Mouse (Mus musculus): ENCODE measurements around the gene Galnt18.

Galnt18 gene

GRCm38 (mm10) chr7:111771251-111771801 lies 8.5 kb downstream of the Galnt18 start:
- no peak for DNase-seq

- DNase-seq, result no peak
Measured at GRCm38 (mm10) chr7:111770585-111770984, 9.2 kb downstream of the Galnt18 start.

GRCm38 (mm10) chr7:111766145-111766767 lies 13.5 kb downstream of the Galnt18 start:
- DNase-seq, result no peak

GRCm38 (mm10) chr7:111762754-111763153 lies 17.0 kb downstream of the Galnt18 start:
- no peak for DNase-seq

GRCm38 (mm10) chr7:111748571-111749071 lies 31.2 kb downstream of the Galnt18 start:
- DNase-seq, result no peak

GRCm38 (mm10) chr7:111744770-111745169 lies 35.0 kb downstream of the Galnt18 start:
- no peak for DNase-seq

GRCm38 (mm10) chr7:111741595-111741994 lies 38.2 kb downstream of the Galnt18 start:
- DNase-seq, result no peak

GRCm38 (mm10) chr7:111740091-111740490 lies 39.7 kb downstream of the Galnt18 start:
- no peak for DNase-seq

GRCm38 (mm10) chr7:111739371-111739765 lies 40.4 kb downstream of the Galnt18 start:
- DNase-seq, result no peak

- no peak for DNase-seq
Measured at GRCm38 (mm10) chr7:111738456-111739370, 41.1 kb downstream of the Galnt18 start.

- no peak for DNase-seq
Measured at GRCm38 (mm10) chr7:111737426-111737825, 42.4 kb downstream of the Galnt18 start.

GRCm38 (mm10) chr7:111736365-111736764 lies 43.4 kb downstream of the Galnt18 start:
- no peak for DNase-seq

- DNase-seq, result no peak
Measured at GRCm38 (mm10) chr7:111730346-111731269, 49.2 kb downstream of the Galnt18 start.

- DNase-seq, result no peak
Measured at GRCm38 (mm10) chr7:111726928-111727327, 52.8 kb downstream of the Galnt18 start.

GRCm38 (mm10) chr7:111724730-111725129 lies 55.0 kb downstream of the Galnt18 start:
- no peak for DNase-seq

- no peak for DNase-seq
Measured at GRCm38 (mm10) chr7:111724004-111724403, 55.8 kb downstream of the Galnt18 start.

GRCm38 (mm10) chr7:111721308-111721698 lies 58.5 kb downstream of the Galnt18 start:
- no peak for DNase-seq

GRCm38 (mm10) chr7:111720511-111721307 lies 59.1 kb downstream of the Galnt18 start:
- no peak for DNase-seq

- no peak for DNase-seq
Measured at GRCm38 (mm10) chr7:111718900-111719299, 60.9 kb downstream of the Galnt18 start.

GRCm38 (mm10) chr7:111714639-111715360 lies 65.0 kb downstream of the Galnt18 start:
- DNase-seq, result no peak
